Mouse (Mus musculus) heart, embryonic 16.5 days (tissue): Measurements from ENCODE around the gene 1600014C23Rik. TPM values are rescaled to one million over a fixed set of nuclear protein-coding genes. Genes with fewer than 3 reads are reported as not detected.

ENCODE experiments used
- ATAC-seq: fragments of 200-750 bp; cut with Nextera tagmentation; replicated peaks from 2 replicates; pipeline ENCODE4 v1.8.0; 2017; ENCODE audit warnings: moderate number of reproducible peaks; ENCODE audit not compliant: insufficient read depth, low FRiP score; ENCODE audit errors: extremely low read depth
- H3K27ac ChIP-seq: fragments of 300-500 bp; sonication (generic); 2 replicates; pipeline ENCODE4 v1.5.1; 2014; ENCODE audit warnings: mild to moderate bottlenecking, low read length, control low read depth, moderate library complexity
- H3K27me3 ChIP-seq: fragments of 300-500 bp; sonication (generic); 2 replicates; pipeline ENCODE4 v1.6.1; 2014; ENCODE audit warnings: low read length, mixed read lengths; ENCODE audit not compliant: control insufficient read depth, insufficient read depth
- H3K36me3 ChIP-seq: fragments of 300-500 bp; sonication (generic); 2 replicates; pipeline ENCODE4 v1.6.1; 2014; ENCODE audit not compliant: control insufficient read depth, insufficient read depth
- H3K4me1 ChIP-seq: fragments of 300-500 bp; sonication (generic); 2 replicates; pipeline ENCODE4 v1.6.1; 2014; ENCODE audit warnings: low read length, mixed read lengths; ENCODE audit not compliant: control insufficient read depth, insufficient read depth
- H3K4me2 ChIP-seq: fragments of 300-500 bp; sonication (generic); 2 replicates; pipeline ENCODE4 v1.6.1; 2014; ENCODE audit warnings: low read depth, mild to moderate bottlenecking, control low read depth, low read length
- H3K4me3 ChIP-seq: fragments of 300-500 bp; sonication (generic); 2 replicates; pipeline ENCODE4 v1.5.1; 2014; ENCODE audit warnings: mild to moderate bottlenecking, control low read depth, low read length
- H3K9ac ChIP-seq: fragments of 300-500 bp; sonication (generic); 2 replicates; pipeline ENCODE4 v1.6.1; 2014; ENCODE audit warnings: low read length, control low read depth
- H3K9me3 ChIP-seq: fragments of 300-500 bp; sonication (generic); replicated peaks from 2 replicates; pipeline ENCODE4 v1.6.1; 2016; ENCODE audit warnings: low read length; ENCODE audit not compliant: control insufficient read depth
- WGBS: fragments of 180-500 bp; shearing (Covaris S2); extraction: QIAGEN DNeasy Blood & Tissue Kit; methylation state at CpG from one replicate; pipeline ENCODE4 v1.1.7; 2014; 5-methylcytosine and 5-hydroxymethylcytosine counted together
- polyA plus RNA-seq: library from polyadenylated mRNA; unstranded; fragments of >200 nt; fragmentation: Nextera tagmentation; extraction: Ambion mirVana; gene quantifications from 2 replicates; pipeline ENCODE4 v1.2.1, GENCODE M21; 2015

1600014C23Rik gene
- polyA plus RNA-seq, 1 experiment from 2014 or later, result 1.4 TPM

GRCm38 (mm10) chr17:45723732-45724573 is 9.7 kb downstream of the 1600014C23Rik start:
- H3K36me3 ChIP-seq, result no peaks in the 10 kb centered on the region
- no peaks in the 10 kb centered on the region for H3K9me3 ChIP-seq
- H3K27me3 ChIP-seq, result no peaks in the 10 kb centered on the region
- peaks cover 13% of the 10 kb centered on the region for H3K4me1 ChIP-seq
- H3K4me3 ChIP-seq, result peak overlapping the region; percentile 57
- peak overlapping the region; percentile 85 for H3K4me2 ChIP-seq
- WGBS, result 5% methylated on average over 25 of the region's 25 CpGs
- peak overlapping the region; percentile 86 for H3K27ac ChIP-seq
- H3K9ac ChIP-seq, result peak overlapping the region; percentile 85
- ATAC-seq, result peak; percentile 38; the same call in 1 of the 2 replicates

GRCm38 (mm10) chr17:45718323-45718722 is 15.3 kb downstream of the 1600014C23Rik start:
- no peaks in the 10 kb centered on the region for H3K27me3 ChIP-seq
- no peak overlapping the region for H3K4me3 ChIP-seq
- H3K4me1 ChIP-seq, result peaks cover 2% of the 10 kb centered on the region
- peak; percentile 42; the same call in 1 of the 2 replicates for ATAC-seq
- H3K36me3 ChIP-seq, result no peaks in the 10 kb centered on the region
- no peak overlapping the region for H3K27ac ChIP-seq
- no peak overlapping the region for H3K9ac ChIP-seq
- H3K4me2 ChIP-seq, result no peak overlapping the region
- WGBS, result 5% methylated on average over 10 of the region's 10 CpGs
- no peaks in the 10 kb centered on the region for H3K9me3 ChIP-seq

GRCm38 (mm10) chr17:45711525-45711924 is 22.1 kb downstream of the 1600014C23Rik start:
- ATAC-seq, result no peak
- Histone ChIP-seq H3K4me1 (peaks cover 8% of the 10 kb centered on the region), H3K9ac (no peak overlapping the region), H3K36me3 (no peaks in the 10 kb centered on the region), H3K27me3 (no peaks in the 10 kb centered on the region), H3K4me3 (no peak overlapping the region), H3K27ac (no peak overlapping the region), H3K9me3 (no peaks in the 10 kb centered on the region), H3K4me2 (no peak overlapping the region)
- WGBS, result 47% methylated on average over 3 of the region's 3 CpGs

GRCm38 (mm10) chr17:45710407-45710806 is 23.2 kb downstream of the 1600014C23Rik start:
- Histone ChIP-seq H3K36me3 (no peaks in the 10 kb centered on the region), H3K4me2 (no peak overlapping the region), H3K9me3 (no peaks in the 10 kb centered on the region), H3K4me3 (no peak overlapping the region), H3K4me1 (peaks cover 8% of the 10 kb centered on the region), H3K9ac (no peak overlapping the region), H3K27me3 (no peaks in the 10 kb centered on the region), H3K27ac (no peak overlapping the region)
- ATAC-seq, result no peak
- 60% methylated on average over 8 of the region's 8 CpGs for WGBS

- 34% methylated on average over 3 of the region's 3 CpGs for WGBS
- no peak overlapping the region for H3K27ac ChIP-seq
- no peak overlapping the region for H3K4me3 ChIP-seq
- H3K9me3 ChIP-seq, result no peaks in the 10 kb centered on the region
- no peak overlapping the region for H3K9ac ChIP-seq
- H3K27me3 ChIP-seq, result no peaks in the 10 kb centered on the region
- H3K4me1 ChIP-seq, result peaks cover 8% of the 10 kb centered on the region
- H3K36me3 ChIP-seq, result no peaks in the 10 kb centered on the region
- H3K4me2 ChIP-seq, result no peak overlapping the region
- peak; percentile 75 for ATAC-seq
Measured at GRCm38 (mm10) chr17:45709829-45710228, 23.8 kb downstream of the 1600014C23Rik start.

GRCm38 (mm10) chr17:45708179-45708578 is 25.5 kb downstream of the 1600014C23Rik start:
- H3K9me3 ChIP-seq, result no peaks in the 10 kb centered on the region
- 79% methylated on average over 8 of the region's 8 CpGs for WGBS
- H3K36me3 ChIP-seq, result no peaks in the 10 kb centered on the region
- no peak overlapping the region for H3K27ac ChIP-seq
- no peak overlapping the region for H3K9ac ChIP-seq
- no peak overlapping the region for H3K4me2 ChIP-seq
- peaks cover 8% of the 10 kb centered on the region for H3K4me1 ChIP-seq
- H3K27me3 ChIP-seq, result no peaks in the 10 kb centered on the region
- ATAC-seq, result no peak
- no peak overlapping the region for H3K4me3 ChIP-seq

GRCm38 (mm10) chr17:45707376-45707775 is 26.3 kb downstream of the 1600014C23Rik start:
- no peak overlapping the region for H3K4me2 ChIP-seq
- H3K4me3 ChIP-seq, result no peak overlapping the region
- no peak overlapping the region for H3K27ac ChIP-seq
- 26% methylated on average over 3 of the region's 3 CpGs for WGBS
- peaks cover 8% of the 10 kb centered on the region for H3K4me1 ChIP-seq
- no peaks in the 10 kb centered on the region for H3K27me3 ChIP-seq
- H3K36me3 ChIP-seq, result no peaks in the 10 kb centered on the region
- no peaks in the 10 kb centered on the region for H3K9me3 ChIP-seq
- ATAC-seq, result no peak
- no peak overlapping the region for H3K9ac ChIP-seq

- Histone ChIP-seq H3K4me2 (no peak overlapping the region), H3K9me3 (no peaks in the 10 kb centered on the region), H3K4me1 (peaks cover 8% of the 10 kb centered on the region), H3K27me3 (no peaks in the 10 kb centered on the region), H3K9ac (no peak overlapping the region), H3K36me3 (no peaks in the 10 kb centered on the region), H3K27ac (no peak overlapping the region), H3K4me3 (no peak overlapping the region)
- WGBS, result 64% methylated on average over 5 of the region's 5 CpGs
- no peak for ATAC-seq
Measured at GRCm38 (mm10) chr17:45706796-45707195, 26.8 kb downstream of the 1600014C23Rik start.

- no peak overlapping the region for H3K4me2 ChIP-seq
- H3K4me1 ChIP-seq, result peaks cover 5% of the 10 kb centered on the region
- peaks cover 6% of the 10 kb centered on the region; the same call in 1 of the 2 replicates for H3K36me3 ChIP-seq
- WGBS, result 64% methylated on average over 7 of the region's 7 CpGs
- no peak for ATAC-seq
- no peaks in the 10 kb centered on the region for H3K9me3 ChIP-seq
- no peak overlapping the region for H3K4me3 ChIP-seq
- no peaks in the 10 kb centered on the region for H3K27me3 ChIP-seq
- H3K9ac ChIP-seq, result no peak overlapping the region
- no peak overlapping the region for H3K27ac ChIP-seq
Measured at GRCm38 (mm10) chr17:45703187-45703586, 30.5 kb downstream of the 1600014C23Rik start.
